Mouse (Mus musculus): ENCODE data around the gene Cpd.

Gene Cpd

DNA sequence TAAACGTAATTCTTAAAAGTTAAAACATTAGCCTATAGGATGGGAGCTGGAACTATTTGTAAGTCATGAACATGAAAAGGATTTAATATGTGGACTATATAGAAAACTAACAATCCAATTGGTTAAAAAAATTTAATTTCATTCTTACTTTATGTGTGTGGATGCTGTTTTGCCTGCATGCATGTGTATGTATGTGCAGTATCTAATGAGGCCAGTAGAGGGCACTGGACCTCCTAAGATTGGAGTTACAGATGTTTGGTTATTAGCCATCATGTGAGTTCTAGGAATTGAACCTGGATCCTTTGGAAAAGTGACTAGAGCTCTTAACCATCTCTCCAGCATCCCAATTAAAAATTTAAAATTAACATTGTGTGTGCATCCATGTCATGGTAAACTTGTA is 57.6 kb downstream of the Cpd start:
- peak; percentile 16 for DNase-seq (ENCODE audit: low spot score)

- no peak for DNase-seq (ENCODE audit: low spot score)
Measured at GRCm38 (mm10) chr11:76775533-76775932, 71.3 kb downstream of the Cpd start.

- DNase-seq (ENCODE audit: low spot score) = no peak
Measured at GRCm38 (mm10) chr11:76773811-76774210, 73.0 kb downstream of the Cpd start.

GRCm38 (mm10) chr11:76770566-76770965 is 76.3 kb downstream of the Cpd start:
- DNase-seq (ENCODE audit: low spot score) = no peak

DNA sequence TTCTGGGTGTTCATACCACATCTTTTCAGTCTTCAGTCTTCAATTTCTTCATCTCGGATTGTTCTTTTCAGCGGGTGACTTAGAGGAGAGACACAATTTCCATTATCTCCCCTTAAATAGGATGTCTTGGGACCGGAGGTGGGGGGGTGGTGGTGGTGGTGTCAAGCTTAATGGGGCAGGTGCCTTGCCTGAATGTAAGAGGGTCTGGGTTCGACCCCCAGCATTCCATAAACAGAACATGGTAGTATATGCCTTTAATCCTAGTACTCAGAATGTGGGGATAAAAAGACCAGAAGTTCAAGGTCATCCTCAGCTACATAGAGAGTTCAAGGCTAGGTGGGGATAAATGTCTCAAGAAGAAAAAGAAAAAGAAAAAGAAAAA is 83.1 kb downstream of the Cpd start:
- no peak for DNase-seq (ENCODE audit: low spot score)

DNA sequence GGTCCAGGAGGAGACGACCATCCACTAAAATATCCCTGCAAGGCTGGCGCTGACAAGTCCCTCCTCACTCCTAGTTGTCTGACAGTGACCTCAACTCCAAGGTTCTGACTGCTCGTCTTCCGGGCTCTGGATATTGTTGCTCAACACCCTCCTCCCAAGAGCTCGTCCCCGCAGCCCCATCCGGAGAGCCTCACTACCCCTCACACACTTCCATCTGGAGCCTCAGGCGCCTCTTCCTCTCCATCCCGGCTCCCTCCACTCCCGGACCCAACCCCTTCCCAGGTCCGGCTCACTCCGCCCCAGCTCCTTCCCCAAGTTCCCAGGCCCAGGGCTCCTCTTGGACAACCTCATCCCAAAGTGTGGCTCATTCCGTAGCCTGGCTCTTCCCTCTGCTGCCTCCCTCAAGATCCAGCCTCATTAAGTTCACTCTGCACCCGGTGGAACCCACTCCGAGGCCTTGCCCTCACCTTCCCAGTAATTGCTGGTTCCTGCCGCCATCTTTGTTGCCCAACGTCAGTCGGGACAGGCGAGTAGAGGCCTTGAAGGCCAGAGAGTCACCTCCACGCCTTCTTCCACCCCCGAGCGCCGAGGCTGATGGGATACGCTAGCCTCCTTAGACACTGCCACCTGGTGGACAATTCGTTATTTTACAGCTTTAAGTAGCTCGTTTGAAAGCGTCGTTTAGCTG is 83.6 kb downstream of the Cpd start, which contains the start of gene Gosr1:
TSS of gene Gosr1 (minus strand) at position 527 of the 688 bp plus-strand sequence.
- DNase-seq (ENCODE audit: low spot score) = peak; percentile 83

DNA sequence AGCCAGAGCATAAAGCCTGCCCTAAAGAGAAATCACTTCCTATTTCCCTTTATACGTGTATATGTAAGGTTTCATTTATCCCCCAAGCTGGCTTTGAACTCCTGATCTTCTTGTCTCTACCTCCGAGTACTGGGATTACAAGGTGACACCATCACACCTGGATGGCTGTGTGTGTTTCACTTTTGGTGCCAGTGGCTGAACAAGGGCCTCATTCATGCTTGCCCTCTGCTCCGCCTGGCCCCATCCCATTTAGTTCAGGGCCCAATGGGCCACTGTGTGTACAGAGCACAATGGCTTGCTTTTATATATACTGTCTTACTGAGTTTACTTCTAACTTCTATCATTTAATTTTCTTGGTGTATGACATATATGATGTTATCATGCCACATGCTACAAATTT is 94.5 kb downstream of the Cpd start:
- DNase-seq (ENCODE audit: low spot score) = no peak

DNA sequence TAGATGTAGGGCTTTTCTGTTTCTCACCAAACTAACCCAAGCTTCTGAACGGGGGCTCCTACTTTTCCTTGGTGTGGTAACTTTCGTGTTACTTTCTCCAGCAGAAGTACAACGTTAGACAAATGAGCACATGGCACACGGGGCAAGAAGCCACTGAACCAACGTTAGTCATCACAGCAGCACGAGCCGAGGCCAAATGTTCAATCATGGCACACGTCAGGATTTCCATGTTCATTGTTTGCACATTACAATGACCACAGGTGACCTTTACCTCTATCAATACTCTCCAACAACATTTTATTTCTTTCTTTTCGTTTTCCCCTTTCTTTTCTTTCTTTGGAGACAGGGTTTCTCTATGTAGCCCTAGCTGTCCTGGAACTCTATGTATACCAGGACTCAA is 98.0 kb downstream of the Cpd start:
- no peak for DNase-seq (ENCODE audit: low spot score)

- DNase-seq (ENCODE audit: low spot score) = no peak
Measured at GRCm38 (mm10) chr11:76745921-76746320, 100.9 kb downstream of the Cpd start.

DNA sequence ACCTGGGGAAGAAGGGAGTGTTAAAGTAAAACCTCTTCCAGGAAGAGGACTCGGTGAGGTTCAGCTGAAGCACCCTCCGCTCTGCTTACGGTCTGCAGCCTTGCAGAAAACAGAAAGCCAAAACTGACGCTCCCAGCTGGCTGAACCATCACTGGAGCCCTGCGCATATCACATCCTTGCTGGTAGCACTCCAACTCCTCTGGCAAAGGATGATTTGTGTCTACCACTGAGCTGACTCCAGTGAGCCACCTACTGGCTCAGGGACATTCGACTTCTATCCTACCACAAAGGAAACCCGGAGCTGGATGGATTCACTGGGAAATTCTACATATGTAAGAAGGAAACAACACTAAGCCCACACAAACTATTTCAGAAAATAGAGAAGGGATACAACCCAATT is 102.3 kb downstream of the Cpd start:
- DNase-seq (ENCODE audit: low spot score) = peak; percentile 8

DNA sequence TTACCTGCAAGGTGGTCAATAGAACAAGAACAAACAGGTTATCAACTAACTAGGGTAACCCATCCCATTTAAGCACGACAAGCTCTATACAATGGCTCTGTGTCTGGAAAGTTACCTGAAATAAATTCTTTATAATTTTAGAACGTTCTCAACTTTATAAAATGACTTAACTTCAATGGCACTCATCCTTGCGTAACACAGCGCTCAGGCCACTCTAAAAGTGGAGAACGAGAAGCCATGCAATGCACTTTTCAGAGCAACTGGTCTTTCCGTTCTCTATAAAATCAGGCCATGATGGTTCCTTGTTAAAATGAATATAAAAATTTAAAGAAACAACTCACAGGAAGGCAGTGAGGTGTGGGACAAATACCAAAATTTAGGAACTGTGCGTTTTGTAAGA is 104.3 kb downstream of the Cpd start:
- DNase-seq (ENCODE audit: low spot score) = no peak

GRCm38 (mm10) chr11:76739125-76739524 is 107.7 kb downstream of the Cpd start:
- no peak for DNase-seq (ENCODE audit: low spot score)

- DNase-seq (ENCODE audit: low spot score) = no peak
Measured at GRCm38 (mm10) chr11:76735753-76736324, 111.0 kb downstream of the Cpd start.

DNA sequence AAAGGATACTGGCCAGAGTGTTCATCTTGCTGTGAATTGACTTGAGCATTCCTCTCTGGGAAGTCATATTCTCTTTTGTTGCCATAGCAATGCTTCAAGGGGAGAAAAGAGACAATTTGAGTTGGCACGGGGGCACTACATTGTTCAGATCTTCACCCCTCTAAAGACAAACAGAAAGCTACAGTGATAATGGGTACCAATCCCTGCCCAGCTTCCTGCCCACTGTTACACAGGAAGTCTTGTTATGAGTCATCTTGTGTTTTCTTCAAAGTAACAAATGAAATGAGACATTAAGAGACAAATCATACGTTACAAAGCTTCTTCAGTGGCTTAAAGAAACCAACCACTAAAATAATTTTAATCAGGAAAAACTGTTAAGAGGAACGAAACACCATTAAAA is 112.3 kb downstream of the Cpd start:
- no peak for DNase-seq (ENCODE audit: low spot score)

GRCm38 (mm10) chr11:76730650-76731049 is 116.2 kb downstream of the Cpd start:
- no peak for DNase-seq (ENCODE audit: low spot score)

All from urinary bladder, postnatal 25 days (tissue).